16 mouse cellular contexts compared by ENCODE assay signal in the genomic region with DNA sequence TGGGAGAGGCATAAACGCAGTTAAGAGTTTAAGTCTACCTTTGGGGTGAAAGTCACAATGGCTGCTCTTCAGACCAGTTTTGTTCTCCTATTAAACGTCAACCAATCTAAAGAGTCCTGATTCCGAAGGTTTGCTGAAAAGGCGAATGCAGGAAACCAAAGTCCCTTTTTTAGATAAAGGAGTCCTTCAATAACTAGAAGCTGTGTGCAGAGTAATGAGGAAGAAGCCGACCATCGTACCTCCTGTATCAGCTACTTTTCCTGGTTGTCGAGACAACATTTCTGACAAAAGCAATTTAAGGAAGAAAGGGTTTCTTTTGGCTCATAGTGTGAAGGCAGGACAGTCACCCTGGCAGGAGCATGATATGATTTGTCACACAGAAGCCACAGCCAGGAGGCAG.
"Had no signal": no experiment of that assay in that cellular context is flagged by ENCODE, and none has a peak within 500 bp of the region (broad histone marks: within the 10 kb centered on the region; RNA-seq: fewer than 3 reads in every experiment).

No protein-coding gene starts in this region.

- H3K9ac ChIP-seq: neural tube, embryonic 12.5 days; neural tube, embryonic 13.5 days; neural tube, embryonic 15.5 days; stomach, embryonic 15.5 days had no signal

- H3K27ac ChIP-seq: neural tube, embryonic 12.5 days; neural tube, embryonic 13.5 days; neural tube, embryonic 15.5 days; stomach, embryonic 15.5 days; stomach, postnatal 0 days had no signal

- H3K4me3 ChIP-seq: neural tube, embryonic 12.5 days; neural tube, embryonic 13.5 days; neural tube, embryonic 15.5 days; stomach, embryonic 15.5 days had no signal

- H3K4me2 ChIP-seq: neural tube, embryonic 12.5 days; neural tube, embryonic 13.5 days; neural tube, embryonic 15.5 days; stomach, embryonic 15.5 days had no signal

- H3K9me3 ChIP-seq: neural tube, embryonic 12.5 days; neural tube, embryonic 13.5 days; neural tube, embryonic 15.5 days; stomach, embryonic 15.5 days had no signal

- DNase-seq: right cerebral cortex, adult 18-20 months; right cerebral cortex, postnatal 14 days; right cerebral cortex, postnatal 25 days; right cerebral cortex, postnatal 4 days; spleen, adult 18-20 months; thymus, adult 18-20 months; thymus, adult 2 months; thymus, postnatal 14 days; thymus, postnatal 25 days; thymus, postnatal 36 days; thymus, postnatal 4 days had no signal

- H3K27me3 ChIP-seq: neural tube, embryonic 12.5 days; stomach, embryonic 15.5 days had no signal

- H3K36me3 ChIP-seq: neural tube, embryonic 12.5 days; neural tube, embryonic 13.5 days; neural tube, embryonic 15.5 days; stomach, embryonic 15.5 days had no signal
